Mouse (Mus musculus): Measurements from ENCODE around the gene Fas.

DNA sequence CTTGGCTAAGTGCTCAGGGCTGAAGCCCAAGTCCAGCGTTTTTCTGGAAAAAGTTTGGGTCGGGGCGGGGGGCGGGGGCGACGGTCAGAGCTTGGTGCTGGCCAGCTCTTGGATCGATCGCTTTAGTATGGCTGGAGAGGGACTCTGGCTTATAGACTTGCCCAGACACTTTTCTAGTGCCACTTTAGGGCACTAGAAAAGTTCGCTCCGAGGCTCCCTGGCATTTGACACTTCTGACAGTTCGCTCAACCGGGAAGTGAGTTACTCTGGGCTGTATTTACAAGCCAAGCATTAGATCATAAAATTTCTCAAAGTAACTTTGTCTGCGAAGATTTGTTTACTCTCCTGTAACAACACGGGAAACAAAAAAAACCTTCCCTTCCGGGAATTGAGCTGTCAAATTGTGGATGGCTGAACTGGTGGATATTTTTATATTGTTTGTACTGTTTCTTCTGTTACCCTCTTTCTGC, 441 bp downstream of the Fas start:
- TF ChIP-seq MYOD1 (IDR thresholded peaks at IDR 0.05; ENCODE audit: control insufficient read depth in 1 of 3, insufficient read length in 2 of 3, low read depth in 2 of 3): no peak
- TF ChIP-seq MYOG (IDR thresholded peaks at IDR 0.05; ENCODE audit: control insufficient read depth in 1 of 3, insufficient read depth in 1 of 3, insufficient read length in 2 of 3, low read depth in 2 of 3): no peak
- no peak for TF ChIP-seq USF1 (IDR thresholded peaks at IDR 0.05; ENCODE audit: low read depth)
- TF ChIP-seq POLR2A (IDR thresholded peaks at IDR 0.05; ENCODE audit: insufficient read length, low read depth): no peak
- no peak for TF ChIP-seq REST (IDR thresholded peaks at IDR 0.05; ENCODE audit: insufficient read depth, insufficient read length)
- TF ChIP-seq E2F4 (IDR thresholded peaks at IDR 0.05; ENCODE audit: insufficient read depth): no peak
- no peak for TF ChIP-seq POLR2AphosphoS2 (IDR thresholded peaks at IDR 0.05; ENCODE audit: insufficient read length, low read depth)
- TF ChIP-seq MAX (IDR thresholded peaks at IDR 0.05; ENCODE audit: low read depth): no peak
- TF ChIP-seq TCF12 (IDR thresholded peaks at IDR 0.05; ENCODE audit: insufficient read depth, poor library complexity, severe bottlenecking): no peak
- TF ChIP-seq CEBPB (IDR thresholded peaks at IDR 0.05; ENCODE audit: insufficient read depth, poor library complexity, severe bottlenecking): no peak
- TF ChIP-seq TCF3 (IDR thresholded peaks at IDR 0.05; ENCODE audit: insufficient read length, low read depth): no peak
- TF ChIP-seq SRF (IDR thresholded peaks at IDR 0.05; ENCODE audit: control insufficient read depth, insufficient read length, low read depth): no peak
